Mouse (Mus musculus) gastrocnemius, postnatal 4 days (tissue): ENCODE measurements at regions not wholly inside any gene's neighbourhood (a gene's known extent, or its start where the extent isn't known, plus 50 kb on each side); places are given as distances from the start of the nearest gene placed in this dataset.
"Not testable (repeated sequence)": the region's sequence is repeated elsewhere in the genome, so short reads cannot be mapped to it uniquely, and the experiment has no call there.

Experiments used
- DNase-seq, 2 experiments: peaks; one replicate each; pipeline ENCODE4 v3.0.0; 2021 to 2022; ENCODE audit warnings: low spot score in 2 of 2, mixed read lengths in 2 of 2

DNA sequence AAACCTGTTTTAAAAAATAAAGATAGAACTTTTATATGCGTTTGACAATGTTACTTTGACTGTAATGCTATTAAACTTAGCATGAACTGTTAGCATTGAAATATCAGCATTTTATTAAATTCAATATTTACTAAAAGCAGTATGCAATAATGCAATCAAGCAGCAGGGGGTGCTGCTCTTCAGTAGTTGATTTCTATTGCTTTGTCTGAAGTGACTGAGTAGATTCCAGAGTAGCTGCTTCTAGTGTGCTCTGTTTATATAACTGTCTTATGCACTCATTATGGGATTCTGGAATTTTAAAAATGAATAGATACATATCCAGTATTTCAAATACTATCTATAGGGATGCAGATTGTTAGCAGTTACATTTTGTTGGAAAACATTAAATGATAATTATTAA is 146.2 kb downstream of the Gm28710 start:
- DNase-seq: peak; percentile 20 to 30

DNA sequence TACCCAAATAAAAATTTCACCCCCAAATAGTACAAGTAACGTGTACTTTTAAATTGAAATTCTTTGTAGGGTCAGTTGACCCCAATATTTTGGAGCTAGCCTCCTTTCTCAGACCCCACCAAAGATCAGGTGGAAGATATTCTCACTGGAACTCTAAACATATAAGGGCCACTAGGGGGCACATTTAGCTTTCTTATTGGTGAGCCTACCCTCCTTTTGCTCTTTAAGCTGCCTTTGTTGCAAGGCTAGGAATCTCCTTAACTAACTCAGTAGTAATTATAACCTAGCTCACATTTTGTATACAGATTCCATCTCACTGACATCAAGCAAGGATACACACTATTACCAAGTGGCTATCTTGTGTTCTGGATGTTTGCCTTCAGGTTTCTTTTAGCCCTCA is 155.8 kb downstream of the Gm28710 start:
- no peak for DNase-seq

DNA sequence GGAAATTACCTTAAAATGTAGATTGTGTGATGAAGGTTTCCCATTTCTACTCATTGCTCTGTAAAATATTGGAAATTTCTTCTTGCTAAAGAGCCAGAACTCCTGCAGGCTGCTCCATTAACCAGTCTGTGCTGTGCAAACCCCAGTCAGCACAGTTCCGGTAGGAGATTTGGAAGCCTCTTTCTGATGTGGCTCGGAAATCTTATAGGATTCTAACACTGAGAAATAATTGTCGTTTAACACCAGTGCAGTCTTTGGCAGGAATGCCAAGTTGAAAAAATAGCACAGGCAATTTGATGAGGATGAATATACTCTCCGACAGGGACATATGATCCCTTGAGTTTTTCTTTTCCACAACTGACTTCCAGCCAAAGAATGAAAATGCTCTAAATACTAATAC is 176.1 kb downstream of the Gm28710 start:
- no peak for DNase-seq

GRCm38 (mm10) chr5:16968817-16969216 is 177.2 kb downstream of the Gm28710 start:
- not testable (repeated sequence) for DNase-seq

- peak in 1 of 2 experiments; percentile 15 for DNase-seq
Observed at GRCm38 (mm10) chr5:16973206-16973896, 181.7 kb downstream of the Gm28710 start.

DNA sequence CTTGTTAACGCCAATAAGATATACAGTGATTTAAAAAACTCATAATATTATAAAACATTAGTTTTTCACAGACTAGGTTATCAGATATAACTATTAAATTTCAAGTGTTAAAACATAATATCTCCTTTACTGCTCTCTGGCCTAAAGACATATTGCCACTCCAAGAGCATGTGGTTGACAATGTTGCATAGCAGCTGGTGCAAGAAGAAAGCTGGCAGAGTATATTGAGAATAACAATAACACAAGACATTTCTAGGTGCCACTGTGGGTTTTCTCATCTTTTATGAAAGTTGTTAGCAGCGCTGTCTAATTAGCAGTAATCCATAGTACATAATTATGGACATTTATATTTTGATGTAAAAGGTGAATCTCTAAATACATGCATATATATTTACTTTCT is 184.4 kb downstream of the Gm28710 start:
- no peak for DNase-seq

- no peak for DNase-seq
Observed at GRCm38 (mm10) chr5:16984877-16985276, 193.3 kb downstream of the Gm28710 start.

DNA sequence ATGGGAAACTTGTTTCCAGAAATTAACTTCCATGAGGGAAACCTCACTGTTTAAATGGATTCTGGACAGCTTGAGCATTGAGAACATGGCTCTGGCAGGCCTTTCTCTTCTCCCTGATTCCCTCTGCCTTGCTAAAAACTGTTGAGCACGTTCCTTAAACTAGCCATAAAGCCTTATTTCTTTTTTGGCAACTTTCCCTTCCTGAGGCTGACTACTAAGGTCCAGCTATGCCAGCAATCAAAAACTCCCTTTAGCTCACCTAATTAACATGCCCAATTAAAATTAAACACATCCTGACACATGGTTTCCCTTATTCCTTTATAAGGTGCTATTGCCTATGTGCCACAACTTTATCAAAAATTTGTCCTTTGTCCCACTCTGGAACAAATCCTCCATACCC is 199.9 kb downstream of the Gm28710 start:
- no peak for DNase-seq

DNA sequence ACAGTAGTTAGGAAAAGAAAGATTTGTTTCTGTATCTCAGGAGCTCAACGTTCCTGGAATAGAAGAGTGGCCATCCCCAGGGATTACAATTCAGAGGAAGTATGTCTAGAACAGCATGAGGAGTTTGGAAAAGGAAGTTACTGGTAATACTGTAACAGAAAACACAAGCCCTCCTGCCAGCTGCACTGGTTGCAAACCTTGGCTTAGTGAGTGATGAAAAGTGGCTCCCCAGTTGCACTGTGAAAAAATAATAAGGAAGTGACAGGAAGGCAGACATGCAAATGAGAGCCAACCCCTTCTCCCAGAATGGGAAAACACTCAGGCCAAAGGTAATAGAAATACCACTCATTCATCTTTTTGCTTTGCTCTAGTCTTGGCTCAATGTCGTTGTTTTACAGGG is 207.6 kb downstream of the Gm28710 start:
- DNase-seq: no peak

DNA sequence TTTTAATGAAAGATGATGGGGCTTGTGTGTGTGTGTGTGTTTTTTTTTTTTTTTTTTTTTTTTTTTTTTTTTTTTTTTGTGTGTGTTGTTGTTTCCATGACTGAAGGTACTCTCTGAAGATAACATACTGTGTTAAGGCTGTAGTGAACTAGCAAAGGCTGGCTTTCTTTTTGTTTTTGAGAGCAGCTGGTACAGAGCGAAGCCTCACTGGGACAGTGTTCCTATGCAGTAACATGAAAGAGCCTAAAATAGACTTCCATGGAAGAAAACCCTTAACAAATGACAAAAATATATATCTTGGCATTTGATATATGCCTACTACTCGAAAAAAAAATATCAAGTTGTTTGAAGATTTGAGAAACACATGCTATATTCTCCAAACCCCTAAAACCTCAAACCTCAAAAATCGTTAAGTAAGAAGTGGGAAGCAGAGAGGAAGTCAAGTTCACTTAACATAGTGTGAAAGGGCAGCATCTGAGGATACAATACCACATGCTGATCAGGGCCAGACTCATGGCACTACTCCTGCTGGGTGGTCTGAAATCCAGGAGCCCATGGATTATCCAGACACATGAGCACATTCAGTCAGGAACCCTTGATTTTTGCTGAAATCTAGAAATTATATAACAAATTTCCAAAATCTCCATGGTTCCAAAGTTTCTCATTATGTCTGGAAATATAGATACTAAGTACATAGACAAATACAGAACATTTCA is 215.4 kb downstream of the Gm28710 start:
- DNase-seq: no peak

DNA sequence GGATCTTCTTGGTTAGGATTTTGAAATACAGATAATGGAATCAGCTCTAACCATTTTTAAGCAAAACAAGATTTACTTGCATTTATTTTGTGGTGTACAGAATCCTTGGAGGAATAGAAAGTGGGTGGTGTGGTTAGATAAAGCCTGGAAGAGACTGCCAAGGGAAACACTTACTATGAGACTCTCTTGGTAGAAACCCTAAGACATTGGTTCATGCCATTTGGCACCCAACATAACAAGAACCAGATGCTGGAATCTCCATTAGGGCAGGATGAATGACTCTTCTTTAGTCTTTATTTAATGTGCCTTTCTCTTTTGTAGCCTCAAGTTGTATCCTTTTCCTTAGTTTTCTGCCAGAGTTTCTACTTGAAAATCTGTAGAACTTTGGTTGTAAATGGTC is 230.0 kb downstream of the Gm28710 start:
- DNase-seq: no peak

DNA sequence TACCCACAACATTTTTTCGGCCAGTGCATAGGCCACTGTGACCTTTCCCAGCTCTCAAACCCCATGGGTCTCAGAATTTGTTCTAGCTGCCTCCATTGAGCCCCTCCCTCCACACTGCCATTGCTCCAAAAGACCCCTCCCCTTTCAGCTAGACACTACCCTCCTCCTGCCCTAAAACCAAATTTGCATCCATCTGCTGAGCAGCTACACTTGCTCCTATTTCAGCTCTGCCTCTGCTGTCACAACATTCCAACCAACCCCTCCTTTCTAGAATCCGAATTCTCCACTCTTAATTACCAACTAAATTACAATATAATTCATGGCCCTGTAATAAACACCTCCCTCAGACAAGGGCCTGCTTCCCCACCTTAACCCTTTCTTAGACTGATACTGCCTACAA is 262.3 kb downstream of the Gm28710 start:
- no peak for DNase-seq

GRCm38 (mm10) chr5:17064565-17064964 is 273.0 kb downstream of the Gm28710 start:
- DNase-seq: no peak

DNA sequence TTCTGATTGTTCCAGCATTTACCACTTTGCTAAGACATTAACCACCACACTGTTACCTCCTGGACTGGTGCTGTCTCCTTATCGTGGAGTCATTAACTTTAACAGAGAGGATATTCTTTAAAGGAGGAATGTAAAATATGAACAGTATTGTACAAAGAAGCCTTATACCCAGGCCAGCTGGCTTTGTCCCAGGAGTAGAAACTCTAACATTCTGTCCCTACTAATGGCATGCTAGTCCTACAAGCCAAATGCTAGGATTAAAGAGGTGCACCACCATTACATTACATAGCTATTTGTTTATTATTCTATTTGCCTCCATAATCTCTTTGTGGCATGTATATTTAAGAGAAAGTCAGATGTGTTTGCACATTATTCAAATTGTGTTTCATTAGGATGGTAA is 288.8 kb downstream of the Gm28710 start:
- no peak for DNase-seq

- no peak for DNase-seq
Observed at GRCm38 (mm10) chr5:17111556-17111955, 261.4 kb upstream of the Speer4f2 start.

DNA sequence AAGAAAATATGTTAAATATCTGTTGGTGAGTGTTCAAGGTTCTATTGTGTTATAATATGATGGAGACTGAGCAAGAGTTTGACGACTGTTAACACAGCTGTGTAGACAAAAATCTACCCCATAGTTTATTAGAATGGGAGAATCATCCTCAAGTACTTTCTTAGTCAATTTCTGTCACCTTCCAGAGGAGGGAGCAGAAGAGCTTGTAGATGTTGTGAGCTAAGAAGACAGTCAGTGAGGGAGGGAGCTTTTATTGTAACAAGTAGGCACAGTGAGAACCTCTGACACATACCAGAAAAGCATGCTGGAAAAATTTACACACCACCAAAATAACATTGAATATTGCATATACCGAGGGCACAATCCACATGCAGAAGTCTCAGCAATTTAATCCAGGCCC is 261.0 kb upstream of the Speer4f2 start:
- DNase-seq: no peak

DNA sequence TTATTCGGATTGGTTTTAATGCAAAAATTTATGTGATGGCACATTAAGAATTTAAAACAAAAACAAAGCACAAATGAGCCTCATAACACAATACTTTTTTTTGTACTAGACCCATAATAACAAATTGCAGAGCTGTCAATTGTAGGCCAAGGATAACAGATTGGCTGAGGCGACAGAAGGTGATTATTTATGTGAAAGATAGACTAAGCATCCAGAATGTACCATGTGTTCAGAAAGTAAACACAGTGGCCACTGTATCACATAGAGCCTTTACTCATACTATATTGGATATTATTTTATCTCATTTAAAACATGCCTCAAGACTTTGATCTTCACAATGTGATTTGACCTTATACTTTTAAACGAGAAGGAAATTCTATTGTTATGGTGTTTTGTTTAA is 257.9 kb upstream of the Speer4f2 start:
- DNase-seq: no peak

- no peak for DNase-seq
Observed at GRCm38 (mm10) chr5:17116072-17116471, 256.9 kb upstream of the Speer4f2 start.

GRCm38 (mm10) chr5:17125240-17125639 is 247.7 kb upstream of the Speer4f2 start:
- no peak for DNase-seq

GRCm38 (mm10) chr5:17127501-17127900 is 245.5 kb upstream of the Speer4f2 start:
- DNase-seq: no peak

GRCm38 (mm10) chr5:17135489-17135888 is 237.5 kb upstream of the Speer4f2 start:
- DNase-seq: no peak

GRCm38 (mm10) chr5:17141555-17141954 is 231.4 kb upstream of the Speer4f2 start:
- no peak for DNase-seq

DNA sequence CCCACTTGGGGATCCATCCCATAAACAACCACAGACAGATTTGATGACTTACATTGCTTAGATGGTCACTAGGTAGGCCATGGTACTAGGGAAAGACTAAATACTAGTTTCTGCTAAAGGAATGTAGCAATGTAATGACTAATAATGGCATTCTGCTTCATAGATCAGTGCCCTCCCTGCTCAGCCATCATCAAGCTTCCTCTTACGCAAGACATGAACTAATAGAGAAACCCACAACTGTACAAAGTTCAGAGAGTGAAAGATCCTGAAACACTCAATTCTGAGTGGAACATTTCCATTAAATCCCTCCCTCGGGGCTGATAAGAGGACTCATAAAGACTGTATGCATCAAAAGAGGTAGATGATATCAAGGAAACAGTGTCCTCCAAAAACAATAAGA is 198.4 kb upstream of the Speer4f2 start:
- no peak for DNase-seq
